Mouse (Mus musculus): ENCODE data around the gene Dclk1.

DNA sequence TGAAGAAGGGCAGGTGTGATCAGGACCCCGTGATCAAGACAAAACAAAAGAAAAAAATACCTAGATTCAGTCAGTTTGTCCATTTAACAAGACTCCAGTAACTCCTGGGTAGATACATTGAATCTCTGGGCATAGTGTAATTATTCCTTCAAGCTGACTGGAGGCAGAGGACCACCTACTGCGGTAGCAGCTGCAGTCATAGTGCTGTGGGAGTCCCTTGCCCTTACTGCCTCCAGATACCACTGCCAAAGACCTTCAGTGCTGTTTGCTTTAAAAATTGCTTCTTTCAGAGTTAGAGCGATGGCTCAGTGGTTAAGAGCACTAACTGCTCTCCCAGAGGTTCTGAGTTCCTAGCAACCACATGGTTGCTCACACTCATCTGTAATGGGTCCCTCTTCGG is 309.7 kb downstream of the Dclk1 start:
- no peak for TF ChIP-seq CTCF (IDR thresholded peaks at IDR 0.05; ENCODE audit: low read depth)
- TF ChIP-seq EP300 (IDR thresholded peaks at IDR 0.05; ENCODE audit: low read depth), result no peak

Measured in liver, embryonic 14.5 days (tissue).